Mouse (Mus musculus): ENCODE data around the gene Nrxn3. TPM values are rescaled to one million over a fixed set of nuclear protein-coding genes. Genes with fewer than 3 reads are reported as not detected.

Nrxn3 gene
- polyA plus RNA-seq, 1 experiment: 3.0 TPM

DNA sequence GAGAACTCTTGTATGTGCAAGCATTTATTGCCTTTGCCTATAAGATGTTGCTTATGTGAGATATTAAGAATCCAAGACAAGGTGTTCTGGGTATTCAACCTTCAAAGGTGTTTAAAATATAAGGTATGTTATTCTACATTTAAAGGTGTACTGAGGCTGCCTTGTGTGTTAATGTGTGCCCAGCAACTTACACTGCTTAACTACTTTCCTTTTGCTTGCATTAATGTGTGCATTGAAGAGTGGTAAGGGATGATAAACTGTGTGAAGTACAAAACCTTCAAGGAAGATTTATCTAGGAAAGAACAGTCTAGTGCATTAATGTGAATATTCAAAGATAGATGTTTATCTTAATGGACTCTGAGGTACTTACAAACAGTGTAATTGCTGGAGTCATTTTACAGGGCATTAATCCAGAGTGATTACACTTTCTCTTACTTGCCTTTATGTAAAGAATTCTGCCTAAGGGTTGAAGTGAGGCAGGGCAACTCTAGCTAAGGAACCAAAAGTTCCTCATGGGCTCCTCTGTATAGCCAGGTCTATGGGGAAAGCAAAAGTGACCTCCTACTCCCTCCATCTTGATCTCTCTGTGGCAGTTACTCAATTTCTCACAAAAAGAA is 1548.2 kb downstream of the Nrxn3 start:
- no peak for TF ChIP-seq E2F4 (IDR thresholded peaks at IDR 0.05; ENCODE audit: insufficient read depth)
- Histone ChIP-seq H3K79me2 (ENCODE audit: control insufficient read depth, insufficient read depth) (no peaks in the 10 kb centered on the region), H3K4me3 (no peak overlapping the region), H3K4me2 (ENCODE audit: low read depth) (no peak overlapping the region), H3ac (ENCODE audit: control insufficient read depth, insufficient read length) (no peak overlapping the region), H3K36me3 (ENCODE audit: control insufficient read depth, insufficient read depth) (no peaks in the 10 kb centered on the region), H3K27me3 (ENCODE audit: control insufficient read depth, insufficient read depth, insufficient read length) (no peaks in the 10 kb centered on the region)

DNA sequence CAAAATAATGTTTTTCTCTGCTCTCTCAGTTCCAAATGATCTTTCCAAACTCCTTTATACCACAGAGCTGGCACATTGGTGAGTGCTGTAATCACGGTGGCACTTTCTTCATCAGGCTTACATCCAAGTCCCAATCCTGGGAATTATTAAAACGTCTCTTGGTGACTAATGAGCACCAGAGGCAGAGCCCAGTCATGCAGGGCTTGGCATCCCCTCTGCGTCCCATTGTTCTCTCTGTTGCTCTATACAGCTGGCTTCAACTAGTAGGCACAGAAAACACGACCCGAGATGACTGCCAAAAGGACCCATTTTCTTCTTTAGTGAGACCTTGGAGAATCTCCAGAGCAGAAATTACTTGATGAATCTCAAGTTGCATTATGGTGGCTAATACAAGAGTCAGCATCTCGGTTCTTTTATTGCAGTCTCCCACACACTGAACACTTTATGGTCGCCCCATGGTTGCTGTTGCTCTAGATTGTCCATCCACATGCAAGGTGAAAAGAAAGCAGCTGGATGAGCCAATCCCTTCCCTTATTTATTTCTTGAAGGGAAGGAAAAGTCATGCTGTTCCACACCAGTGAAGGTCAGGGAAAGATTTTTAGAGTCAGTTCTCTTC is 1552.1 kb downstream of the Nrxn3 start:
- no peak overlapping the region for H3ac ChIP-seq (ENCODE audit: control insufficient read depth, insufficient read length)
- no peaks in the 10 kb centered on the region for H3K36me3 ChIP-seq (ENCODE audit: control insufficient read depth, insufficient read depth)
- no peaks in the 10 kb centered on the region for H3K27me3 ChIP-seq (ENCODE audit: control insufficient read depth, insufficient read depth, insufficient read length)
- TF ChIP-seq POLR2AphosphoS2 (IDR thresholded peaks at IDR 0.05; ENCODE audit: insufficient read length, low read depth) (no peak), MYOG (IDR thresholded peaks at IDR 0.05; ENCODE audit: control insufficient read depth in 1 of 3, insufficient read depth in 1 of 3, insufficient read length in 2 of 3, low read depth in 2 of 3) (no peak), MYOD1 (IDR thresholded peaks at IDR 0.05; ENCODE audit: control insufficient read depth in 1 of 3, insufficient read length in 2 of 3, low read depth in 2 of 3) (no peak), TCF3 (IDR thresholded peaks at IDR 0.05; ENCODE audit: insufficient read length, low read depth) (no peak), MAX (IDR thresholded peaks at IDR 0.05; ENCODE audit: low read depth) (no peak), POLR2A (IDR thresholded peaks at IDR 0.05; ENCODE audit: insufficient read length, low read depth) (no peak), SRF (IDR thresholded peaks at IDR 0.05; ENCODE audit: control insufficient read depth, insufficient read length, low read depth) (no peak), TCF12 (IDR thresholded peaks at IDR 0.05; ENCODE audit: insufficient read depth, poor library complexity, severe bottlenecking) (no peak), CEBPB (IDR thresholded peaks at IDR 0.05; ENCODE audit: insufficient read depth, poor library complexity, severe bottlenecking) (no peak), E2F4 (IDR thresholded peaks at IDR 0.05; ENCODE audit: insufficient read depth) (no peak), USF1 (IDR thresholded peaks at IDR 0.05; ENCODE audit: low read depth) (no peak), REST (IDR thresholded peaks at IDR 0.05; ENCODE audit: insufficient read depth, insufficient read length) (no peak)
- H3K4me2 ChIP-seq (ENCODE audit: low read depth): no peak overlapping the region
- no peaks in the 10 kb centered on the region for H3K79me2 ChIP-seq (ENCODE audit: control insufficient read depth, insufficient read depth)
- no peak overlapping the region for H3K4me3 ChIP-seq

DNA sequence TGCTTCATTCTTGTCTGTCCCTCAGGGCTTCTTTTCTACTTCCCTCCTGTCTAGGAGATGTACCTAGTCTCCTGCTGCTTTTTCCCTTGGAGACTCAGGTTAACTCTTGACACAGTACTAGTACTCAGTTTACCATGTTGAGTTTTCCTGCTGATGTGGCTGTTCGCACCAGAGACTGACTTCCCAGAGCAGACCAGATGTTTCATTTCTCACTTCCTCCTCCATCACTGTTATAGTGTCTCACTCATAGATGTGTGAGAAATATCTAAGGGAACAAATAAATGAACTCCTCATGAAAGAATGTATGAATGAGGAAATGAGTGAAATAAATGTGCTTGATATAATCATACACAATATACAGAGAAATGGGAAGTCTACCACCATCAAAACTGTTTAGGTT is 1558.6 kb downstream of the Nrxn3 start:
- H3K4me2 ChIP-seq (ENCODE audit: low read depth): no peak overlapping the region
- TF ChIP-seq TCF12 (IDR thresholded peaks at IDR 0.05; ENCODE audit: insufficient read depth, poor library complexity, severe bottlenecking) (no peak), CEBPB (IDR thresholded peaks at IDR 0.05; ENCODE audit: insufficient read depth, poor library complexity, severe bottlenecking) (no peak)
- H3K36me3 ChIP-seq (ENCODE audit: control insufficient read depth, insufficient read depth): no peaks in the 10 kb centered on the region
- H3K27me3 ChIP-seq (ENCODE audit: control insufficient read depth, insufficient read depth, insufficient read length): no peaks in the 10 kb centered on the region
- H3K79me2 ChIP-seq (ENCODE audit: control insufficient read depth, insufficient read depth): no peaks in the 10 kb centered on the region
- H3K4me3 ChIP-seq: no peak overlapping the region
- no peak overlapping the region for H3ac ChIP-seq (ENCODE audit: control insufficient read depth, insufficient read length)

DNA sequence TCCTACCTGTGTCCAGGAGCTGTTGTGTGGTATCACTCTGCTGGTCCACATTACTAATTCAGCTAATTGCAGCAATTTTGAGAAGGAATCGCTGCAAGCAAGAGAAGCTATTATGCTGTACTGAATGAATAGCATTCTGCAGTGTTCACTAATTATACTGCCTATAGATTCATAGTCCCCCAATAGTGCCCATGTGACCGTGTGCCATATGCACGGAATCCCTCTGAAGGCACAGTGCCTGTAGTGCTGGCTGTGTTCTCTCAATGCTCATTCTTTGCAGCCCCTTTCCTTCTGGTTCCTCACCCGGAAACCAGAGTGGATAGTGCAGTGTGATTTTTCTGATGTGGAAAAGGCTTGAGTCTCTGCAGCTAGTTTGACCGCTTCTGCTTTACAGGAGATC is 1560.3 kb downstream of the Nrxn3 start:
- H3K4me2 ChIP-seq (ENCODE audit: low read depth): no peak overlapping the region
- no peak overlapping the region for H3ac ChIP-seq (ENCODE audit: control insufficient read depth, insufficient read length)
- no peak for TF ChIP-seq MAX (IDR thresholded peaks at IDR 0.05; ENCODE audit: low read depth)
- TF ChIP-seq MYOG (IDR thresholded peaks at IDR 0.05; ENCODE audit: control insufficient read depth in 1 of 3, insufficient read depth in 1 of 3, insufficient read length in 2 of 3, low read depth in 2 of 3): no peak
- TF ChIP-seq CEBPB (IDR thresholded peaks at IDR 0.05; ENCODE audit: insufficient read depth, poor library complexity, severe bottlenecking): no peak
- TF ChIP-seq E2F4 (IDR thresholded peaks at IDR 0.05; ENCODE audit: insufficient read depth): no peak
- no peak for TF ChIP-seq SRF (IDR thresholded peaks at IDR 0.05; ENCODE audit: control insufficient read depth, insufficient read length, low read depth)

DNA sequence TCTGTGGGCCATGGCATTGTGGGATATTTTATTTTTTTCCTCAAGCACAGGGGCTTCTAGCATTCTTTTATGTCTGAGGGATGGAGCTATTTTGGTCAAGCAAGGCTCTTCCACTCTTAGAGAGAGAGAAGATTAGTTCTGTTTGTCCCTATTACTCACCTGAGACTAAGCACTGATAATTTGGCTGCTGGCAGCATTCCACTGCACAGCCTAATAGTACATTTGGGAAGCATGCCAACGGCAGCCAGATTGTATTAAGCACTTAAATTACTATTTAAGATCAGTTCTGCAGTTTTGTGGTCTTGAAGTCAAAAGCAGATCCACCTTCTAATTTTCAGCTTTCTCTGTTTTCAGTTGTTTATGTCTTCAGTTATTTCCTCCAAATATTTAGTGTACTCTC is 1580.0 kb downstream of the Nrxn3 start:
- no peaks in the 10 kb centered on the region for H3K79me2 ChIP-seq (ENCODE audit: control insufficient read depth, insufficient read depth)
- H3ac ChIP-seq (ENCODE audit: control insufficient read depth, insufficient read length): no peak overlapping the region
- TF ChIP-seq MYOG (IDR thresholded peaks at IDR 0.05; ENCODE audit: control insufficient read depth in 1 of 3, insufficient read depth in 1 of 3, insufficient read length in 2 of 3, low read depth in 2 of 3) (no peak), CEBPB (IDR thresholded peaks at IDR 0.05; ENCODE audit: insufficient read depth, poor library complexity, severe bottlenecking) (no peak), POLR2AphosphoS2 (IDR thresholded peaks at IDR 0.05; ENCODE audit: insufficient read length, low read depth) (no peak), MAX (IDR thresholded peaks at IDR 0.05; ENCODE audit: low read depth) (no peak), TCF3 (IDR thresholded peaks at IDR 0.05; ENCODE audit: insufficient read length, low read depth) (no peak)
- no peak overlapping the region for H3K4me3 ChIP-seq
- no peak overlapping the region for H3K4me2 ChIP-seq (ENCODE audit: low read depth)
- no peaks in the 10 kb centered on the region for H3K27me3 ChIP-seq (ENCODE audit: control insufficient read depth, insufficient read depth, insufficient read length)
- no peaks in the 10 kb centered on the region for H3K36me3 ChIP-seq (ENCODE audit: control insufficient read depth, insufficient read depth)

More for the DNA sequence above, 1560.3 kb downstream of the Nrxn3 start:
- H3K4me3 ChIP-seq: no peak overlapping the region
- no peaks in the 10 kb centered on the region for H3K36me3 ChIP-seq (ENCODE audit: control insufficient read depth, insufficient read depth)
- H3K79me2 ChIP-seq (ENCODE audit: control insufficient read depth, insufficient read depth): no peaks in the 10 kb centered on the region
- no peaks in the 10 kb centered on the region for H3K27me3 ChIP-seq (ENCODE audit: control insufficient read depth, insufficient read depth, insufficient read length)
